8 mouse cellular contexts compared by ENCODE assay signal in genomic region chr19:37175919-37176318, GRCm38 (mm10). TPM values are rescaled to one million over a fixed set of nuclear protein-coding genes. Genes with fewer than 3 reads are reported as not detected.
DNase-seq lines count a peak whose midpoint lies in the region; ATAC-seq and TF ChIP-seq lines count a peak whose summit lies in the region.

No protein-coding gene starts in this region.

- peak overlapping the region; percentile 98 for H3K4me2 ChIP-seq in lung, embryonic 14.5 days
- H3K4me2 ChIP-seq in heart, embryonic 15.5 days, result peak overlapping the region; percentile 94
- H3K4me2 ChIP-seq in midbrain, embryonic 11.5 days, result peak overlapping the region; percentile 99

- no peak for ATAC-seq in lung, embryonic 14.5 days (ENCODE audit: insufficient read depth)
- no peak for ATAC-seq in heart, embryonic 15.5 days (replicated peaks; ENCODE audit: insufficient number of reproducible peaks, insufficient read depth, low FRiP score, low read depth)
- no peak for ATAC-seq in midbrain, embryonic 11.5 days (ENCODE audit: low FRiP score)

- no peak for TF ChIP-seq CTCF in lung, embryonic 14.5 days (IDR thresholded peaks at IDR 0.05; ENCODE audit: low read depth)

- peak; percentile 13 for DNase-seq in lung, embryonic 14.5 days
- DNase-seq in lung, postnatal 14 days, result no peak
- DNase-seq in cerebellum, postnatal 36 days, result peak; percentile 37 to 59
- DNase-seq in left cerebral cortex, adult 18-20 months (ENCODE audit: low spot score in 2 of 2), result peak; percentile 25 to 36
- DNase-seq in midbrain, embryonic 11.5 days (ENCODE audit: low spot score, missing footprints), result peak; percentile 86
- no peak for DNase-seq in urinary bladder, adult 2 months (ENCODE audit: low spot score)
- DNase-seq in testis, postnatal 14 days (ENCODE audit: low spot score), result no peak

- H3K27me3 ChIP-seq in lung, embryonic 14.5 days (ENCODE audit: insufficient read depth, low read length), result peaks cover 47% of the 10 kb centered on the region
- H3K27me3 ChIP-seq in heart, embryonic 15.5 days, result no peaks in the 10 kb centered on the region; the same call in 1 of the 2 replicates
- H3K27me3 ChIP-seq in midbrain, embryonic 11.5 days (ENCODE audit: control insufficient read depth, insufficient read depth, low read length), result peaks cover 6% of the 10 kb centered on the region

- no peaks in the 10 kb centered on the region for H3K36me3 ChIP-seq in lung, embryonic 14.5 days (ENCODE audit: insufficient read depth)
- no peaks in the 10 kb centered on the region for H3K36me3 ChIP-seq in heart, embryonic 15.5 days
- no peaks in the 10 kb centered on the region for H3K36me3 ChIP-seq in midbrain, embryonic 11.5 days (ENCODE audit: control insufficient read depth, insufficient read depth, low read length)

- 10% methylated on average over 6 of the region's 6 CpGs for WGBS in lung, embryonic 14.5 days
- WGBS in heart, embryonic 15.5 days, result 10% methylated on average over 6 of the region's 6 CpGs
- WGBS in midbrain, embryonic 11.5 days, result 12% methylated on average over 6 of the region's 6 CpGs

- H3K4me3 ChIP-seq in lung, embryonic 14.5 days (ENCODE audit: low read depth, low read length), result peak overlapping the region; percentile 58
- H3K4me3 ChIP-seq in heart, embryonic 15.5 days, result peak overlapping the region; percentile 70
- H3K4me3 ChIP-seq in midbrain, embryonic 11.5 days (ENCODE audit: low read depth, low read length), result peak overlapping the region; percentile 68

- no peak overlapping the region for H3K27ac ChIP-seq in lung, embryonic 14.5 days (ENCODE audit: low read depth)
- H3K27ac ChIP-seq in heart, embryonic 15.5 days, result peak overlapping the region; percentile 91
- H3K27ac ChIP-seq in midbrain, embryonic 11.5 days (ENCODE audit: low read depth, low read length), result no peak overlapping the region

- H3K9me3 ChIP-seq in lung, embryonic 14.5 days (ENCODE audit: low read depth, low read length), result no peaks in the 10 kb centered on the region
- H3K9me3 ChIP-seq in heart, embryonic 15.5 days (replicated peaks), result no peaks in the 10 kb centered on the region
- no peaks in the 10 kb centered on the region for H3K9me3 ChIP-seq in midbrain, embryonic 11.5 days (ENCODE audit: control insufficient read depth, low read length)

- 0 out of 2 replicates have a peak, but pooled peaks cover 3% of the 10 kb centered on the region for H3K4me1 ChIP-seq in lung, embryonic 14.5 days (ENCODE audit: insufficient read depth)
- peaks cover 11% of the 10 kb centered on the region for H3K4me1 ChIP-seq in heart, embryonic 15.5 days (replicated peaks)
- peaks cover 10% of the 10 kb centered on the region for H3K4me1 ChIP-seq in midbrain, embryonic 11.5 days (ENCODE audit: control insufficient read depth, insufficient read depth, low read length)

- H3K9ac ChIP-seq in lung, embryonic 14.5 days, result no peak overlapping the region
- H3K9ac ChIP-seq in heart, embryonic 15.5 days, result peak overlapping the region; percentile 91
- no peak overlapping the region; the same call in 1 of the 2 replicates for H3K9ac ChIP-seq in midbrain, embryonic 11.5 days (ENCODE audit: low read length)

RNA-seq across cellular contexts. Expression of gene March5, which starts 31.4 kb away (rescaled TPM):
- polyA plus RNA-seq in lung, embryonic 14.5 days (2014; fragmentation: Nextera tagmentation; extraction: Ambion mirVana), result 113 and 114 TPM in 2 replicates
- 78.3 and 81.8 TPM in 2 replicates for polyA plus RNA-seq in heart, embryonic 15.5 days (2015; fragmentation: Nextera tagmentation; extraction: Ambion mirVana)
- 10 to 100 TPM; 90.6 to 92.7 TPM for total RNA-seq in left cerebral cortex, adult 18-20 months (2021)
- 155 and 159 TPM in 2 replicates for polyA plus RNA-seq in midbrain, embryonic 11.5 days (2014; fragmentation: Nextera tagmentation; extraction: Ambion mirVana)
- polyA plus RNA-seq in urinary bladder, adult 2 months (2012; rRNA removed), result 54.8 and 58.1 TPM in 2 replicates

RNA-seq across cellular contexts. Expression of gene Cpeb3, which starts 32.5 kb away (rescaled TPM):
- polyA plus RNA-seq in lung, embryonic 14.5 days (2014; fragmentation: Nextera tagmentation; extraction: Ambion mirVana), result 0.63 and 0.95 TPM in 2 replicates
- 7.6 and 9.9 TPM in 2 replicates for polyA plus RNA-seq in heart, embryonic 15.5 days (2015; fragmentation: Nextera tagmentation; extraction: Ambion mirVana)
- 10 to 100 TPM; 87.0 to 97.8 TPM for total RNA-seq in left cerebral cortex, adult 18-20 months (2021)
- polyA plus RNA-seq in midbrain, embryonic 11.5 days (2014; fragmentation: Nextera tagmentation; extraction: Ambion mirVana), result 2.9 and 3.1 TPM in 2 replicates
- polyA plus RNA-seq in urinary bladder, adult 2 months (2012; rRNA removed), result 5.5 and 7.0 TPM in 2 replicates

Comparison
In these comparisons a context has a peak if more than half of its experiments do, and no peak if none do; other contexts are left out.
1. DNase-seq: peak in lung, embryonic 14.5 days (single experiment), cerebellum, postnatal 36 days (2 of 2), left cerebral cortex, adult 18-20 months (2 of 2) and midbrain, embryonic 11.5 days (single experiment); none in lung, postnatal 14 days (single experiment), urinary bladder, adult 2 months (single experiment) and testis, postnatal 14 days (single experiment).
2. Peak in every context shown above with its lines, with median percentiles within 50 percentile points of each other: H3K4me2 ChIP-seq and H3K4me3 ChIP-seq.